Mouse (Mus musculus) CD4-positive, CD25-positive, alpha-beta regulatory T cell, adult 2 months (primary cell): ENCODE measurements around the gene Tti1.

Experiments used
- DNase-seq: peaks from one replicate; pipeline ENCODE4 v3.0.0-alpha.2; 2012; ENCODE audit warnings: low read depth, low spot score

The Tti1 gene

GRCm38 (mm10) chr2:157974604-157975501, 53.4 kb downstream of the Tti1 start:
- DNase-seq, result no peak

- DNase-seq, result peak; percentile 22
These were observed 57.6 kb downstream of the Tti1 start for GRCm38 (mm10) chr2:157970669-157971068.

GRCm38 (mm10) chr2:157970124-157970523, 58.1 kb downstream of the Tti1 start:
- DNase-seq, result no peak

- DNase-seq, result no peak
These were observed 60.4 kb downstream of the Tti1 start for GRCm38 (mm10) chr2:157967856-157968255.

- DNase-seq, result no peak
These were observed 70.5 kb downstream of the Tti1 start for GRCm38 (mm10) chr2:157957707-157958108.

- DNase-seq, result no peak
These were observed 74.3 kb downstream of the Tti1 start for GRCm38 (mm10) chr2:157953978-157954377.

- DNase-seq, result no peak
These were observed 83.9 kb downstream of the Tti1 start for GRCm38 (mm10) chr2:157944156-157944893.

GRCm38 (mm10) chr2:157943514-157944155, 84.6 kb downstream of the Tti1 start:
- DNase-seq, result peak; percentile 47

GRCm38 (mm10) chr2:157940586-157941185, 87.5 kb downstream of the Tti1 start:
- no peak for DNase-seq

- DNase-seq, result no peak
These were observed 91.6 kb downstream of the Tti1 start for GRCm38 (mm10) chr2:157936676-157937075.

GRCm38 (mm10) chr2:157935444-157936171, 92.6 kb downstream of the Tti1 start:
- DNase-seq, result no peak

- DNase-seq, result peak; percentile 10
These were observed 95.6 kb downstream of the Tti1 start for GRCm38 (mm10) chr2:157932655-157933054.
